Mouse (Mus musculus) left cerebral cortex, postnatal 10 days (tissue): Measurements from ENCODE around the gene Ppp1r1a. TPM values are rescaled to one million over a fixed set of nuclear protein-coding genes. Genes with fewer than 3 reads are reported as not detected.

Experiments
- DNase-seq, 2 experiments: peaks; one replicate each; pipeline ENCODE4 v3.0.0; 2021 to 2022; ENCODE audit warnings: low spot score in 2 of 2, mixed read lengths in 1 of 2; ENCODE audit errors: extremely low spot score in 1 of 2
- intact Hi-C: fragments of 180-260 bp; cut with DNase I; formaldehyde crosslinking; loops from one replicate; pipeline ENCODE4 v1.15.1; 2025
- total RNA-seq, 2 experiments: library from RNA; stranded (reverse); gene quantifications; 2 replicates each; pipeline ENCODE4 v1.2.3; 2021

The Ppp1r1a gene
- total RNA-seq = 100 to 1,000 TPM; 164 to 182 TPM

GRCm38 (mm10) chr15:103537822-103538213 lies at the start of gene Ppp1r1a:
Ppp1r1a (minus strand) TSS chr15:103538003.
- intact Hi-C loops = loop anchor here (2.0 kb wide), 1 partner anchor 53 kb away; no protein-coding TSS in a partner anchor
- DNase-seq = peak in 1 of 2 experiments; percentile 90

GRCm38 (mm10) chr15:103585876-103586275 lies 48.1 kb upstream of the Ppp1r1a start:
- DNase-seq = no peak
- intact Hi-C loops = no loop called here

GRCm38 (mm10) chr15:103564981-103565380 lies 27.2 kb upstream of the Ppp1r1a start, which contains the start of gene Glycam1:
Glycam1 (minus strand) TSS chr15:103565081.
- DNase-seq = no peak
- intact Hi-C loops = no loop called here

- peak; percentile 43 to 76 for DNase-seq
- intact Hi-C loops = no loop called here
Measured at GRCm38 (mm10) chr15:103552096-103552690, 14.4 kb upstream of the Ppp1r1a start.

GRCm38 (mm10) chr15:103551053-103551452 lies 13.2 kb upstream of the Ppp1r1a start:
- intact Hi-C loops = no loop called here
- DNase-seq = peak in 1 of 2 experiments; percentile 31

GRCm38 (mm10) chr15:103549475-103549874 lies 11.7 kb upstream of the Ppp1r1a start:
- no peak for DNase-seq
- intact Hi-C loops = no loop called here

GRCm38 (mm10) chr15:103547983-103548382 lies 10.2 kb upstream of the Ppp1r1a start:
- intact Hi-C loops = no loop called here
- no peak for DNase-seq

GRCm38 (mm10) chr15:103542526-103542925 lies 4.7 kb upstream of the Ppp1r1a start:
- intact Hi-C loops = no loop called here
- DNase-seq = no peak

- no peak for DNase-seq
- intact Hi-C loops = no loop called here
Measured at GRCm38 (mm10) chr15:103540646-103541045, 2.8 kb upstream of the Ppp1r1a start.

- intact Hi-C loops = no loop called here
- peak in 1 of 2 experiments; percentile 2 for DNase-seq
Measured at GRCm38 (mm10) chr15:103539259-103539658, 1.5 kb upstream of the Ppp1r1a start.

GRCm38 (mm10) chr15:103537011-103537821 lies 587 bp downstream of the Ppp1r1a start:
- DNase-seq = peak in 1 of 2 experiments; percentile 66
- intact Hi-C loops = loop anchor here (2.0 kb wide), 1 partner anchor 52 kb away; no protein-coding TSS in a partner anchor

- intact Hi-C loops = loop anchor here (2.0 kb wide), 1 partner anchor 52 kb away; no protein-coding TSS in a partner anchor
- no peak for DNase-seq
Measured at GRCm38 (mm10) chr15:103536456-103536855, 1.3 kb downstream of the Ppp1r1a start.

- intact Hi-C loops = loop anchor here (2.0 kb wide), 1 partner anchor 51 kb away; no protein-coding TSS in a partner anchor
- peak in 1 of 2 experiments; percentile 16 for DNase-seq
Measured at GRCm38 (mm10) chr15:103535786-103536185, 2.0 kb downstream of the Ppp1r1a start.

GRCm38 (mm10) chr15:103535030-103535429 lies 2.8 kb downstream of the Ppp1r1a start:
- intact Hi-C loops = no loop called here
- no peak for DNase-seq

- DNase-seq = peak in 1 of 2 experiments; percentile 28
- intact Hi-C loops = no loop called here
Measured at GRCm38 (mm10) chr15:103534054-103534620, 3.7 kb downstream of the Ppp1r1a start.

GRCm38 (mm10) chr15:103530372-103530771 lies 7.4 kb downstream of the Ppp1r1a start:
- intact Hi-C loops = no loop called here
- peak; percentile 49 to 80 for DNase-seq

GRCm38 (mm10) chr15:103523156-103523555 lies 14.6 kb downstream of the Ppp1r1a start:
- DNase-seq = peak in 1 of 2 experiments; percentile 28
- intact Hi-C loops = no loop called here

- intact Hi-C loops = no loop called here
- DNase-seq = peak; percentile 49 to 53
Measured at GRCm38 (mm10) chr15:103522458-103523099, 15.2 kb downstream of the Ppp1r1a start.
